Mouse (Mus musculus) ovary, postnatal 10 days (tissue): Measurements from ENCODE around the gene Pir.

Experiments
- DNase-seq: peaks from one replicate; pipeline ENCODE4 v3.0.0; 2022; ENCODE audit warnings: low spot score

Pir gene

GRCm38 (mm10) chrX:164269285-164269761 lies at the start of gene Pir:
Pir (plus strand) TSS chrX:164269371.
- peak; percentile 13 for DNase-seq

- DNase-seq, result no peak
Observed at GRCm38 (mm10) chrX:164221989-164222388, 47.2 kb upstream of the Pir start.

GRCm38 (mm10) chrX:164233380-164233779 lies 35.8 kb upstream of the Pir start:
- no peak for DNase-seq

GRCm38 (mm10) chrX:164245714-164246113 lies 23.5 kb upstream of the Pir start:
- no peak for DNase-seq

GRCm38 (mm10) chrX:164246722-164247121 lies 22.4 kb upstream of the Pir start:
- no peak for DNase-seq

GRCm38 (mm10) chrX:164256527-164256926 lies 12.6 kb upstream of the Pir start:
- no peak for DNase-seq

GRCm38 (mm10) chrX:164258057-164258456 lies 11.1 kb upstream of the Pir start, which contains the start of gene Bmx:
Bmx (minus strand) TSS chrX:164258193.
- no peak for DNase-seq

- no peak for DNase-seq
Observed at GRCm38 (mm10) chrX:164258662-164259061, 10.5 kb upstream of the Pir start.

- no peak for DNase-seq
Observed at GRCm38 (mm10) chrX:164262286-164262685, 6.9 kb upstream of the Pir start.

- no peak for DNase-seq
Observed at GRCm38 (mm10) chrX:164264861-164265260, 4.3 kb upstream of the Pir start.

GRCm38 (mm10) chrX:164270603-164271002 lies 1.4 kb downstream of the Pir start:
- no peak for DNase-seq

GRCm38 (mm10) chrX:164275536-164275935 lies 6.4 kb downstream of the Pir start:
- no peak for DNase-seq

GRCm38 (mm10) chrX:164280918-164281647 lies 11.9 kb downstream of the Pir start:
- no peak for DNase-seq

GRCm38 (mm10) chrX:164283808-164284207 lies 14.6 kb downstream of the Pir start:
- no peak for DNase-seq

GRCm38 (mm10) chrX:164287077-164287476 lies 17.9 kb downstream of the Pir start:
- DNase-seq, result no peak

GRCm38 (mm10) chrX:164291147-164291546 lies 22.0 kb downstream of the Pir start:
- DNase-seq, result no peak

GRCm38 (mm10) chrX:164306250-164306649 lies 37.1 kb downstream of the Pir start:
- DNase-seq, result no peak

- no peak for DNase-seq
Observed at GRCm38 (mm10) chrX:164313876-164314275, 44.7 kb downstream of the Pir start.

- no peak for DNase-seq
Observed at GRCm38 (mm10) chrX:164318554-164318953, 49.4 kb downstream of the Pir start.

- no peak for DNase-seq
Observed at GRCm38 (mm10) chrX:164320031-164320430, 50.9 kb downstream of the Pir start.

GRCm38 (mm10) chrX:164322492-164322891 lies 53.3 kb downstream of the Pir start:
- DNase-seq, result no peak

GRCm38 (mm10) chrX:164323391-164323913 lies 54.3 kb downstream of the Pir start:
- DNase-seq, result no peak

GRCm38 (mm10) chrX:164330351-164330750 lies 61.2 kb downstream of the Pir start:
- no peak for DNase-seq

GRCm38 (mm10) chrX:164330766-164331165 lies 61.6 kb downstream of the Pir start:
- no peak for DNase-seq
